Mouse (Mus musculus) gastrocnemius, postnatal 14 days (tissue): Measurements from ENCODE around the gene Mamdc4. TPM values are rescaled to one million over a fixed set of nuclear protein-coding genes. Genes with fewer than 3 reads are reported as not detected.
A peak's percentile ranks its signal among the peaks of the same experiment; 100 is the strongest.

Experiments
- DNase-seq: peaks from one replicate; pipeline ENCODE4 v3.0.0; 2021; ENCODE audit warnings: mixed read lengths
- intact Hi-C: fragments of 180-260 bp; cut with DNase I; formaldehyde crosslinking; loops from one replicate; pipeline ENCODE4 v1.15.1; 2025; ENCODE audit warnings: low total_unique reads
- total RNA-seq, 2 experiments: library from RNA; stranded (reverse); gene quantifications; 2 replicates each; pipeline ENCODE4 v1.2.3; 2021

Mamdc4 gene
- total RNA-seq, 2 experiments from 2014 or later = 0.68 to 0.80 TPM

GRCm38 (mm10) chr2:25534866-25535182 lies 39.8 kb downstream of the Mamdc4 start:
- DNase-seq = no peak
- intact Hi-C loops = no loop called here

DNA sequence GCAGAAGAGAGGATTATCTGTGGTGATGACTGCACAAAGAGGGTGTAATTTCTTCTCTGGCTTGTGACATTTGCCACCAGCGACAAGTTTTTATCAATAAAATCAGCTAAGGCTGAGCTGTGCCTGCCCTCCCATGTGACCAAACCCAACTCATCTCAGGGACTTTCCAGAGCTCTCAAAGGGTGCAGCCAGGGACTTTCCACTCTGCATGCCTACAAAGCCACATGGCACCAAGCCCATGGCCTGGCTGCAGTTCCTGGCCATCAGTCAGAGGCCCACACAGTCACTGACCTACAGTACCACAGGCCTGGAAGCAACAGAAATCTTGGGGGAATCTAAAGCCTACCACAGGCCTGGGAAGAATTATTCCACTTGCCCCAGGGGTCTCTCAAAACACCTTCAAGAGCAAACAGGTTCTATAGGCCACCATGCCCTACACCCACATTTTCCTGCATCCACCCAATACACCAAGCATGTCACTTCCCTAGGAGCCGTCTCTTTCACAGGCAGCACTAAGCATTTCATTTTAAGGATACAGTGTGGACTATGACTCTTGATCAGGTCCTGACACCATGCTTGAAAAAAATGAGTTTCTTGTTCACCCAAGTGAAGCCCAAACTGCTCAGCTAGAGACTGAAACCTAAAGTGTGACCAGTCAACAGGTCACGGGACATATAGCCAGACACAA lies 40.3 kb downstream of the Mamdc4 start:
- intact Hi-C loops = no loop called here
- peak; percentile 89 for DNase-seq

- no peak for DNase-seq
- intact Hi-C loops = no loop called here
These were observed 40.9 kb downstream of the Mamdc4 start for GRCm38 (mm10) chr2:25533707-25534106.

GRCm38 (mm10) chr2:25526510-25527302 lies 47.9 kb downstream of the Mamdc4 start:
- intact Hi-C loops = no loop called here
- no peak for DNase-seq

Other genes with a start within 250 kb of the Mamdc4 start
- gene Man1b1, start 242.5 kb downstream of the Mamdc4 start, total RNA-seq = 10 to 100 TPM; 16.7 to 17.0 TPM
- 1 to 10 TPM; 6.0 to 6.6 TPM for gene Dpp7, start 218.5 kb downstream of the Mamdc4 start, total RNA-seq
- 1 to 10 TPM; 5.2 to 5.8 TPM for gene Uap1l1, start 209.2 kb downstream of the Mamdc4 start, total RNA-seq
- 1 to 10 TPM; 1.2 to 1.6 TPM for gene Sapcd2, start 202.5 kb downstream of the Mamdc4 start, total RNA-seq
- gene Entpd2, start 179.0 kb downstream of the Mamdc4 start, total RNA-seq = 10 to 100 TPM; 19.0 to 25.2 TPM
- gene Npdc1, start 175.5 kb downstream of the Mamdc4 start, total RNA-seq = 10 to 100 TPM; 24.0 to 28.1 TPM
- not detected for gene Fut7, start 151.6 kb downstream of the Mamdc4 start, total RNA-seq
- gene Abca2, start 146.1 kb downstream of the Mamdc4 start, total RNA-seq = 10 to 100 TPM in 1 of 2 experiments, 1 to 10 TPM in 1; 9.2 to 11.6 TPM
- not detected for gene Clic3, start 118.0 kb downstream of the Mamdc4 start, total RNA-seq
- 10 to 100 TPM; 15.7 to 18.9 TPM for gene Paxx, start 113.8 kb downstream of the Mamdc4 start, total RNA-seq
- 1 to 10 TPM; 1.3 to 1.4 TPM for gene Ptgds, start 104.8 kb downstream of the Mamdc4 start, total RNA-seq
- not detected for gene Lcn12, start 80.9 kb downstream of the Mamdc4 start, total RNA-seq
- 10 to 100 TPM; 68.6 to 70.5 TPM for gene Fbxw5, start 74.1 kb downstream of the Mamdc4 start, total RNA-seq
- gene C8g, start 73.1 kb downstream of the Mamdc4 start, total RNA-seq = under 1 TPM; 0.91 to 0.98 TPM
- gene Traf2, start 27.9 kb downstream of the Mamdc4 start, total RNA-seq = 10 to 100 TPM in 1 of 2 experiments, 1 to 10 TPM in 1; 9.7 to 13.3 TPM
- gene Edf1, start 17.0 kb downstream of the Mamdc4 start, total RNA-seq = 100 to 1,000 TPM; 164 to 173 TPM
- 10 to 100 TPM; 42.6 to 44.8 TPM for gene Phpt1, start 379 bp upstream of the Mamdc4 start, total RNA-seq
- gene Ajm1, start 6.9 kb upstream of the Mamdc4 start, total RNA-seq = under 1 TPM in 1 of 2 experiments, not detected in 1; 0.10 TPM
- 10 to 100 TPM; 39.5 to 41.0 TPM for gene Rabl6, start 33.7 kb upstream of the Mamdc4 start, total RNA-seq
- gene Ccdc183, start 42.8 kb upstream of the Mamdc4 start, total RNA-seq = not detected
- gene Tmem141, start 47.2 kb upstream of the Mamdc4 start, total RNA-seq = 10 to 100 TPM; 12.1 to 14.3 TPM
- gene Fcna, start 53.2 kb upstream of the Mamdc4 start, total RNA-seq = 1 to 10 TPM; 5.7 to 6.2 TPM
- 10 to 100 TPM; 31.0 to 33.3 TPM for gene Lcn8, start 78.3 kb upstream of the Mamdc4 start, total RNA-seq
- gene Lcn5, start 83.1 kb upstream of the Mamdc4 start, total RNA-seq = not detected
- not detected for gene Lcn6, start 101.9 kb upstream of the Mamdc4 start, total RNA-seq
- not detected for gene Lcn10, start 107.9 kb upstream of the Mamdc4 start, total RNA-seq
- not detected for gene Obp2a, start 125.2 kb upstream of the Mamdc4 start, total RNA-seq
- 10 to 100 TPM; 10.9 to 15.5 TPM for gene Bmyc, start 131.9 kb upstream of the Mamdc4 start, total RNA-seq
- gene Obp2b, start 162.2 kb upstream of the Mamdc4 start, total RNA-seq = not detected
- not detected for gene Lcn3, start 190.7 kb upstream of the Mamdc4 start, total RNA-seq
- not detected for gene Lcn11, start 202.2 kb upstream of the Mamdc4 start, total RNA-seq
- not detected for gene Gm13539, start 207.4 kb upstream of the Mamdc4 start, total RNA-seq
- not detected for gene Glt6d1, start 241.0 kb upstream of the Mamdc4 start, total RNA-seq
- gene Lcn9, start 248.3 kb upstream of the Mamdc4 start, total RNA-seq = not detected